Mouse (Mus musculus): ENCODE measurements at regions not wholly inside any gene's neighbourhood (a gene's known extent, or its start where the extent isn't known, plus 50 kb on each side); places are given as distances from the start of the nearest gene placed in this dataset.

- Histone ChIP-seq H3K9ac (ENCODE audit: low read depth, low read length) (no peak overlapping the region), H3K9me3 (ENCODE audit: control insufficient read depth, low read length) (peaks cover 3% of the 10 kb centered on the region; the same call in 1 of the 2 replicates), H3K4me2 (ENCODE audit: low read depth, low read length) (no peak overlapping the region), H3K27me3 (replicated peaks; ENCODE audit: control insufficient read depth, insufficient read depth, low read length) (no peaks in the 10 kb centered on the region), H3K36me3 (ENCODE audit: control insufficient read depth, insufficient read depth, low read length) (no peaks in the 10 kb centered on the region), H3K27ac (replicated peaks; ENCODE audit: low read depth, low read length) (no peak overlapping the region), H3K4me3 (ENCODE audit: low read depth, low read length) (no peak overlapping the region), H3K4me1 (ENCODE audit: control insufficient read depth, insufficient read depth, low read length) (no peaks in the 10 kb centered on the region)
- WGBS = 83% methylated on average over 7 of the region's 7 CpGs
- ATAC-seq (ENCODE audit: low read depth) (no peak), DNase-seq (ENCODE audit: low spot score) (no peak)
Measured at GRCm38 (mm10) chr13:7374993-7375627, 726.5 kb upstream of the Pfkp start.

- Histone ChIP-seq H3K9me3 (ENCODE audit: control insufficient read depth, low read length) (no peaks in the 10 kb centered on the region), H3K4me1 (ENCODE audit: control insufficient read depth, insufficient read depth, low read length) (no peaks in the 10 kb centered on the region), H3K27ac (replicated peaks; ENCODE audit: low read depth, low read length) (no peak overlapping the region), H3K4me2 (ENCODE audit: low read depth, low read length) (no peak overlapping the region), H3K36me3 (ENCODE audit: control insufficient read depth, insufficient read depth, low read length) (no peaks in the 10 kb centered on the region), H3K9ac (ENCODE audit: low read depth, low read length) (no peak overlapping the region), H3K4me3 (ENCODE audit: low read depth, low read length) (no peak overlapping the region), H3K27me3 (replicated peaks; ENCODE audit: control insufficient read depth, insufficient read depth, low read length) (no peaks in the 10 kb centered on the region)
- DNase-seq (ENCODE audit: low spot score) = peak; percentile 77
- 38% methylated on average over 3 of the region's 3 CpGs for WGBS
- ATAC-seq (ENCODE audit: low read depth) = no peak
Measured at GRCm38 (mm10) chr13:7414342-7415287, 766.0 kb upstream of the Pfkp start.

GRCm38 (mm10) chr13:7427750-7428149 lies 774.9 kb upstream of the Adarb2 start:
- H3K4me2 ChIP-seq (ENCODE audit: low read depth, low read length) = no peak overlapping the region
- H3K27ac ChIP-seq (replicated peaks; ENCODE audit: low read depth, low read length) = no peak overlapping the region
- H3K9ac ChIP-seq (ENCODE audit: low read depth, low read length) = no peak overlapping the region
- H3K36me3 ChIP-seq (ENCODE audit: control insufficient read depth, insufficient read depth, low read length) = no peaks in the 10 kb centered on the region
- DNase-seq (ENCODE audit: low spot score) (no peak), ATAC-seq (ENCODE audit: low read depth) (no peak)
- H3K27me3 ChIP-seq (replicated peaks; ENCODE audit: control insufficient read depth, insufficient read depth, low read length) = no peaks in the 10 kb centered on the region
- H3K4me1 ChIP-seq (ENCODE audit: control insufficient read depth, insufficient read depth, low read length) = no peaks in the 10 kb centered on the region
- H3K9me3 ChIP-seq (ENCODE audit: control insufficient read depth, low read length) = no peaks in the 10 kb centered on the region
- H3K4me3 ChIP-seq (ENCODE audit: low read depth, low read length) = no peak overlapping the region

GRCm38 (mm10) chr13:7429271-7429670 lies 773.4 kb upstream of the Adarb2 start:
- no peak overlapping the region for H3K4me3 ChIP-seq (ENCODE audit: low read depth, low read length)
- no peaks in the 10 kb centered on the region for H3K36me3 ChIP-seq (ENCODE audit: control insufficient read depth, insufficient read depth, low read length)
- no peaks in the 10 kb centered on the region for H3K27me3 ChIP-seq (replicated peaks; ENCODE audit: control insufficient read depth, insufficient read depth, low read length)
- no peak for DNase-seq (ENCODE audit: low spot score)
- H3K9me3 ChIP-seq (ENCODE audit: control insufficient read depth, low read length) = no peaks in the 10 kb centered on the region
- no peak for ATAC-seq (ENCODE audit: low read depth)
- H3K4me2 ChIP-seq (ENCODE audit: low read depth, low read length) = no peak overlapping the region
- H3K27ac ChIP-seq (replicated peaks; ENCODE audit: low read depth, low read length) = no peak overlapping the region
- H3K4me1 ChIP-seq (ENCODE audit: control insufficient read depth, insufficient read depth, low read length) = no peaks in the 10 kb centered on the region
- H3K9ac ChIP-seq (ENCODE audit: low read depth, low read length) = no peak overlapping the region
- WGBS = 75% methylated on average over 3 of the region's 3 CpGs

GRCm38 (mm10) chr13:7451434-7452002 lies 751.1 kb upstream of the Adarb2 start:
- Histone ChIP-seq H3K4me3 (ENCODE audit: low read depth, low read length) (no peak overlapping the region), H3K4me2 (ENCODE audit: low read depth, low read length) (no peak overlapping the region), H3K9me3 (ENCODE audit: control insufficient read depth, low read length) (no peaks in the 10 kb centered on the region), H3K27ac (replicated peaks; ENCODE audit: low read depth, low read length) (no peak overlapping the region), H3K9ac (ENCODE audit: low read depth, low read length) (no peak overlapping the region), H3K27me3 (replicated peaks; ENCODE audit: control insufficient read depth, insufficient read depth, low read length) (no peaks in the 10 kb centered on the region), H3K36me3 (ENCODE audit: control insufficient read depth, insufficient read depth, low read length) (no peaks in the 10 kb centered on the region), H3K4me1 (ENCODE audit: control insufficient read depth, insufficient read depth, low read length) (no peaks in the 10 kb centered on the region)
- 37% methylated on average over 2 of the region's 2 CpGs for WGBS
- DNase-seq (ENCODE audit: low spot score) = no peak
- ATAC-seq (ENCODE audit: low read depth) = no peak

- no peaks in the 10 kb centered on the region for H3K4me1 ChIP-seq (ENCODE audit: control insufficient read depth, insufficient read depth, low read length)
- H3K27me3 ChIP-seq (replicated peaks; ENCODE audit: control insufficient read depth, insufficient read depth, low read length) = no peaks in the 10 kb centered on the region
- no peak overlapping the region for H3K9ac ChIP-seq (ENCODE audit: low read depth, low read length)
- no peaks in the 10 kb centered on the region for H3K36me3 ChIP-seq (ENCODE audit: control insufficient read depth, insufficient read depth, low read length)
- 70% methylated on average over 4 of the region's 4 CpGs for WGBS
- no peak overlapping the region for H3K27ac ChIP-seq (replicated peaks; ENCODE audit: low read depth, low read length)
- H3K4me3 ChIP-seq (ENCODE audit: low read depth, low read length) = no peak overlapping the region
- peak; percentile 1 for DNase-seq (ENCODE audit: low spot score)
- H3K4me2 ChIP-seq (ENCODE audit: low read depth, low read length) = no peak overlapping the region
- ATAC-seq (ENCODE audit: low read depth) = no peak
- H3K9me3 ChIP-seq (ENCODE audit: control insufficient read depth, low read length) = no peaks in the 10 kb centered on the region
Measured at GRCm38 (mm10) chr13:7475661-7476060, 727.0 kb upstream of the Adarb2 start.

- DNase-seq (ENCODE audit: low spot score) (no peak), ATAC-seq (ENCODE audit: low read depth) (no peak)
- no peaks in the 10 kb centered on the region for H3K4me1 ChIP-seq (ENCODE audit: control insufficient read depth, insufficient read depth, low read length)
- H3K9me3 ChIP-seq (ENCODE audit: control insufficient read depth, low read length) = no peaks in the 10 kb centered on the region
- no peak overlapping the region for H3K27ac ChIP-seq (replicated peaks; ENCODE audit: low read depth, low read length)
- no peak overlapping the region for H3K9ac ChIP-seq (ENCODE audit: low read depth, low read length)
- H3K27me3 ChIP-seq (replicated peaks; ENCODE audit: control insufficient read depth, insufficient read depth, low read length) = no peaks in the 10 kb centered on the region
- no peaks in the 10 kb centered on the region for H3K36me3 ChIP-seq (ENCODE audit: control insufficient read depth, insufficient read depth, low read length)
- no peak overlapping the region for H3K4me2 ChIP-seq (ENCODE audit: low read depth, low read length)
- H3K4me3 ChIP-seq (ENCODE audit: low read depth, low read length) = no peak overlapping the region
Measured at GRCm38 (mm10) chr13:7518090-7518489, 684.6 kb upstream of the Adarb2 start.

- no peaks in the 10 kb centered on the region for H3K36me3 ChIP-seq (ENCODE audit: control insufficient read depth, insufficient read depth, low read length)
- H3K27ac ChIP-seq (replicated peaks; ENCODE audit: low read depth, low read length) = no peak overlapping the region
- no peak overlapping the region for H3K9ac ChIP-seq (ENCODE audit: low read depth, low read length)
- H3K9me3 ChIP-seq (ENCODE audit: control insufficient read depth, low read length) = 0 out of 2 replicates have a peak, but pooled peaks cover 6% of the 10 kb centered on the region
- no peak overlapping the region for H3K4me3 ChIP-seq (ENCODE audit: low read depth, low read length)
- H3K4me1 ChIP-seq (ENCODE audit: control insufficient read depth, insufficient read depth, low read length) = no peaks in the 10 kb centered on the region
- H3K27me3 ChIP-seq (replicated peaks; ENCODE audit: control insufficient read depth, insufficient read depth, low read length) = no peaks in the 10 kb centered on the region
- no peak for ATAC-seq (ENCODE audit: low read depth)
- no peak overlapping the region for H3K4me2 ChIP-seq (ENCODE audit: low read depth, low read length)
- no peak for DNase-seq (ENCODE audit: low spot score)
- WGBS = 85% methylated on average over 1 of the region's 1 CpGs
Measured at GRCm38 (mm10) chr13:7524436-7524835, 678.2 kb upstream of the Adarb2 start.

Measured in embryonic facial prominence, embryonic 14.5 days (tissue).